In the genomic region with DNA sequence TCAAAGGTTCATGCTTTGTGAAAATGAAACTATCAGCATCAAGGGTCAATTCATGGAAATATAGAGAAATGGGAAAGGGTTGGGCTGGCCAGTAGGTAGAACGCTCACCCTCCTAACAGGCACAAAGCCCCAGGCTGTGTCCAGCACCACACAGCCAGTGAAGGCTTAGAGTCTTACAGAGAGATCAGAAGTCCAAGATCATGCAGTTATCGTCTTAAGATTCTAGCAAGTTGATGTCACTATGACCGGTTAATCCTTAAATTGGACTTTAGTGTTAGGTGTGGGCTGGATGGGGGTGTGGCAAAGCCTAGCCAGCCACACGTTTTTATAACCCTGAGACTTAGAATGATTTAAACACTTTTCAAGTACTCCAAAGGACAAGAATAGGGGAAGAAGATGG, we compare ENCODE assay signal across 25 mouse cellular contexts. TPM values are rescaled to one million over a fixed set of nuclear protein-coding genes. Genes with fewer than 3 reads are reported as not detected.
DNase-seq lines count a peak whose midpoint lies in the region; ATAC-seq and TF ChIP-seq lines count a peak whose summit lies in the region.
"Had no signal": no experiment of that assay in that cellular context is flagged by ENCODE, and none has a peak within 500 bp of the region (broad histone marks: within the 10 kb centered on the region; RNA-seq: fewer than 3 reads in every experiment).

No protein-coding gene starts in this region.

- TF ChIP-seq POLR2A in CH12.LX (IDR thresholded peaks at IDR 0.05; ENCODE audit: low read depth, low read length): no peak

- H3K9ac ChIP-seq in kidney, embryonic 15.5 days: no peak overlapping the region
- H3K9ac ChIP-seq in CH12.LX (ENCODE audit: insufficient read depth, low read depth): no peak overlapping the region
- H3K9ac ChIP-seq in intestine, embryonic 14.5 days (ENCODE audit: low read length): no peak overlapping the region
- H3K9ac ChIP-seq: embryonic facial prominence, embryonic 15.5 days; forebrain, embryonic 15.5 days; heart, embryonic 15.5 days; hindbrain, embryonic 15.5 days had no signal

- DNase-seq in kidney, adult 9 months: peak; percentile 53
- no peak for DNase-seq in CH12.LX (ENCODE audit: extremely low read depth)
- no peak for DNase-seq in intestine, embryonic 14.5 days (ENCODE audit: low spot score)
- peak; percentile 20 to 23 for DNase-seq in kidney, postnatal 36 days
- DNase-seq in B cell, adult 2 months: no peak
- DNase-seq in spleen, adult 12 weeks (ENCODE audit: low spot score): no peak
- DNase-seq: adrenal gland, postnatal 10 days; cerebellum, adult 11 months; cerebellum, adult 8-10 months; cerebellum, postnatal 14 days; embryo, embryonic 11 days; gastrocnemius, postnatal 10 days; heart, adult 2 months; heart, postnatal 14 days had no signal

- TF ChIP-seq RAD21 in CH12.LX (IDR thresholded peaks at IDR 0.05; ENCODE audit: low read depth, low read length): no peak

- no peak overlapping the region for H3K4me2 ChIP-seq in kidney, embryonic 15.5 days
- H3K4me2 ChIP-seq in CH12.LX (ENCODE audit: insufficient read depth, low read depth, poor library complexity, severe bottlenecking): peak overlapping the region; percentile 27
- H3K4me2 ChIP-seq in intestine, embryonic 14.5 days (ENCODE audit: low read length): no peak overlapping the region
- H3K4me2 ChIP-seq: embryonic facial prominence, embryonic 15.5 days; forebrain, embryonic 15.5 days; heart, embryonic 11.5 days; heart, embryonic 15.5 days; hindbrain, embryonic 15.5 days had no signal

- dilution Hi-C loops in CH12.LX (cut with MboI; ENCODE audit: extremely low pct_ligation_motif_present, extremely low pct_unique_long_range_greater_than_20kb, low sequenced_read_pairs): no loop called here

- no peak overlapping the region for H3K27ac ChIP-seq in kidney, embryonic 15.5 days
- H3K27ac ChIP-seq in CH12.LX (ENCODE audit: insufficient read depth, low read depth): no peak overlapping the region
- H3K27ac ChIP-seq in intestine, embryonic 14.5 days (ENCODE audit: low read depth): no peak overlapping the region
- H3K27ac ChIP-seq: embryonic facial prominence, embryonic 15.5 days; forebrain, embryonic 10.5 days; forebrain, embryonic 15.5 days; heart, adult 2 months; heart, embryonic 15.5 days; hindbrain, embryonic 15.5 days had no signal

- H3K4me1 ChIP-seq in kidney, embryonic 15.5 days: no peaks in the 10 kb centered on the region
- peaks cover 4 to 6% of the 10 kb centered on the region in 2 experiments; a peak in 2 of 4 replicates for H3K4me1 ChIP-seq in CH12.LX (ENCODE audit: control insufficient read depth in 1 of 2, insufficient read depth in 2 of 2)
- H3K4me1 ChIP-seq in intestine, embryonic 14.5 days (replicated peaks; ENCODE audit: control insufficient read depth, insufficient read depth, low read length): no peaks in the 10 kb centered on the region
- H3K4me1 ChIP-seq: embryonic facial prominence, embryonic 15.5 days; forebrain, embryonic 15.5 days; heart, embryonic 15.5 days; hindbrain, embryonic 15.5 days had no signal

- H3K4me3 ChIP-seq in kidney, embryonic 15.5 days (replicated peaks): no peak overlapping the region
- no peak overlapping the region for H3K4me3 ChIP-seq in CH12.LX (replicated peaks in 1 of 3; ENCODE audit: low read depth in 2 of 3, low read length in 2 of 3, poor library complexity in 1 of 3)
- no peak overlapping the region for H3K4me3 ChIP-seq in intestine, embryonic 14.5 days (ENCODE audit: low read depth, low read length)
- H3K4me3 ChIP-seq: embryonic facial prominence, embryonic 15.5 days; erythroblast, embryonic 14.5 days; forebrain, embryonic 10.5 days; forebrain, embryonic 15.5 days; heart, adult 2 months; heart, embryonic 15.5 days; hindbrain, embryonic 15.5 days had no signal

- no peaks in the 10 kb centered on the region for H3K36me3 ChIP-seq in kidney, embryonic 15.5 days
- no peaks in the 10 kb centered on the region for H3K36me3 ChIP-seq in CH12.LX (replicated peaks in 1 of 2; ENCODE audit: control insufficient read depth in 1 of 2, insufficient read depth in 1 of 2, low read length in 1 of 2)
- H3K36me3 ChIP-seq in intestine, embryonic 14.5 days (ENCODE audit: control insufficient read depth, insufficient read depth, low read length): no peaks in the 10 kb centered on the region
- H3K36me3 ChIP-seq: embryonic facial prominence, embryonic 15.5 days; forebrain, embryonic 10.5 days; forebrain, embryonic 15.5 days; heart, embryonic 15.5 days; hindbrain, embryonic 15.5 days had no signal

- TF ChIP-seq CTCF in CH12.LX (conservative IDR thresholded peaks at IDR 0.05 in 1 of 2, IDR thresholded peaks at IDR 0.05 in 1 of 2; ENCODE audit: low read depth in 2 of 2, low read length in 2 of 2): no peak

- no peak for ATAC-seq in kidney, embryonic 15.5 days (replicated peaks; ENCODE audit: low FRiP score)
- peak; percentile 68 for ATAC-seq in intestine, embryonic 14.5 days (replicated peaks; ENCODE audit: low FRiP score, low TSS enrichment, low read depth)
- ATAC-seq: CD4-positive, CD25-positive, alpha-beta regulatory T cell, adult 4 months; forebrain, embryonic 15.5 days had no signal

- in situ Hi-C loops in CH12.LX (cut with MboI; ENCODE audit: low pct_ligation_motif_present, low pct_unique_long_range_greater_than_20kb, low sequenced_read_pairs): no loop called here

- no peaks in the 10 kb centered on the region for H3K27me3 ChIP-seq in kidney, embryonic 15.5 days
- no peaks in the 10 kb centered on the region for H3K27me3 ChIP-seq in CH12.LX (replicated peaks)
- H3K27me3 ChIP-seq in intestine, embryonic 14.5 days (replicated peaks; ENCODE audit: control insufficient read depth, insufficient read depth, low read length): no peaks in the 10 kb centered on the region
- H3K27me3 ChIP-seq: embryonic facial prominence, embryonic 15.5 days; forebrain, embryonic 15.5 days; heart, embryonic 15.5 days; hindbrain, embryonic 15.5 days had no signal

- H3K79me2 ChIP-seq in CH12.LX (replicated peaks; ENCODE audit: control insufficient read depth, extremely low read depth, insufficient read depth, poor library complexity, severe bottlenecking): no peaks in the 10 kb centered on the region

- no peak; the same call in 1 of the 2 replicates for TF ChIP-seq EP300 in CH12.LX (IDR thresholded peaks at IDR 0.05; ENCODE audit: low read length)

- WGBS in kidney, embryonic 15.5 days: 38% methylated on average over 4 of the region's 4 CpGs
- WGBS in intestine, embryonic 14.5 days: 55% methylated on average over 4 of the region's 4 CpGs

- H3K9me3 ChIP-seq in kidney, embryonic 15.5 days (replicated peaks): no peaks in the 10 kb centered on the region
- H3K9me3 ChIP-seq in CH12.LX (replicated peaks; ENCODE audit: low read length): no peaks in the 10 kb centered on the region
- H3K9me3 ChIP-seq in intestine, embryonic 14.5 days (ENCODE audit: control insufficient read depth, low read length): no peaks in the 10 kb centered on the region
- H3K9me3 ChIP-seq: embryonic facial prominence, embryonic 15.5 days; forebrain, embryonic 10.5 days; forebrain, embryonic 15.5 days; heart, embryonic 15.5 days; hindbrain, embryonic 15.5 days had no signal

TF ChIP-seq in CH12.LX, 34 proteins besides CTCF, POLR2A, EP300 and RAD21:
- TF ChIP-seq TBP (conservative IDR thresholded peaks at IDR 0.05; ENCODE audit: low read depth, low read length) (no peak), CHD1 (IDR thresholded peaks at IDR 0.05; ENCODE audit: low read depth, low read length) (no peak), NRF1 (IDR thresholded peaks at IDR 0.05; ENCODE audit: low read depth, low read length) (no peak), HCFC1 (IDR thresholded peaks at IDR 0.05; ENCODE audit: low read depth, low read length) (no peak), E2F4 (IDR thresholded peaks at IDR 0.05; ENCODE audit: insufficient replicate concordance, low read depth, low read length) (no peak)

RNA-seq across cellular contexts. Expression of a gene that starts 58.6 kb away (rescaled TPM):
- 45.7 and 47.0 TPM in 2 replicates for polyA plus RNA-seq in kidney, embryonic 15.5 days (2015; fragmentation: Nextera tagmentation; extraction: Ambion mirVana)
- total RNA-seq in CH12.LX (2012; rRNA removed) (162 and 370 TPM in 2 replicates), CH12.LX (2014; rRNA removed) (574 and 637 TPM in 2 replicates)
- 183 and 187 TPM in 2 replicates for polyA plus RNA-seq in CH12.LX (2012; ENCODE audit: insufficient read length, low read depth)
- polyA plus RNA-seq in intestine, embryonic 14.5 days (2014; fragmentation: Nextera tagmentation; extraction: Ambion mirVana): 25.7 and 26.6 TPM in 2 replicates
- total RNA-seq: common myeloid progenitor, adult 5-6 weeks; hematopoietic stem cell, adult 5-6 weeks had no signal
- polyA plus RNA-seq: CD4-positive, CD25-positive, alpha-beta regulatory T cell, adult 4 months; erythroblast, embryonic 14.5 days had no signal

Comparison
In these comparisons a context has a peak if more than half of its experiments do, and no peak if none do; other contexts are left out.
1. DNase-seq: peak in kidney, adult 9 months (single experiment) and kidney, postnatal 36 days (2 of 2); none in CH12.LX (single experiment), intestine, embryonic 14.5 days (single experiment), B cell, adult 2 months (0 of 2) and spleen, adult 12 weeks (single experiment).